Mouse (Mus musculus): ENCODE data around the gene Kng1. TPM values are rescaled to one million over a fixed set of nuclear protein-coding genes. Genes with fewer than 3 reads are reported as not detected.
"Not testable (repeated sequence)": the region's sequence is repeated elsewhere in the genome, so short reads cannot be mapped to it uniquely, and the experiment has no call there.

Kng1 gene
- total RNA-seq, 2 experiments from 2014 or later, result not detected

DNA sequence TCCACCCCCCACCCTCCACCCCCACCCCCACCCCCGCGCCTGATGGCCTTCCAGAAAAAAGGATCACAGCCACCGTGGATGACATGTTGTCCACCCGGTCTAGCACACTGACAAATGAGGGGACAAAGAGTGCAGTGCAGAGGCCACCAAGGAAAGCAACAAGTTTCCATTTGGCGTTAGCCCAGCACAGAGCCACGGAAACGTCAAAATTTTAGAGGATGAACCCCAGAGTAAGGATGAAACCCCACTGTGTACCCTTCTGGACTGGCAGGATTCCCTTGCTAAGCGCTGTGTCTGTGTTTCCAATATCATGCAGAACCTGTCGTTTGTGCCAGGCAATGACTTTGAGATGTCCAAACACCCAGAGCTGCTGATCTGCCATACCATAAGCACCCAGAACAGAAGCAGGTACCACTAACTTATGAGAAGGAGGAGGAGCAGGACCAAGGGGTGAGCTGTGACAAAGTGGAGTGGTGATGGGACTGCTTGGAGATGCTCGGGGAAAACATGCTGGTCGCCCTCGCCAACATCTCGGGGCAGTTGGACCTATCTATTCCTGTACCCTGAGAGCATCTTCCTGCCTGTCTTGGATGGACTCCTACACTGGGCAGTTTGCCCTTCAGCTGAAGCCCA lies 35.8 kb downstream of the Kng1 start:
- no peak for DNase-seq
- intact Hi-C loops (cut with DNase I), result loop anchor here (5.0 kb wide), 1 partner anchor 44 kb away; no protein-coding TSS in a partner anchor

DNA sequence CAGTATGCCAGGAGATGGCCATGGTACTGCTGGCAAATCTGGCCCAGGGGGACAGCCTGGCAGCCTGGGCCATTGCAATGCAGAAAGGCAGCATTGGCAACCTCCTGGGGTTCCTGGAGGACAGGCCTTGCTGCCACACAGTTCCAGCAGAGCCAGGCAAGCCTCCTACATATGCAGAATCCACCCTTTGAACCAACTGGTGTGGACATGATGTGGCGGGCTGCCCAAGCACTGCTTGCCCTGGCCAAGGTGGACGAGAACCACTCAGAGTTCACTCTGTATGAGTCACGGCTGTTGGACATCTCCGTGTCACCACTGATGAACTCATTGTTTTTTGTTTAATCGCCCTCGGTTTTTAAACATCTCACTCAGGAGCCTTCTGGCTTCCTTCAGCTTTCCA lies 36.5 kb downstream of the Kng1 start:
- DNase-seq, result no peak
- intact Hi-C loops (cut with DNase I), result loop anchor here (5.0 kb wide), 1 partner anchor 43 kb away; no protein-coding TSS in a partner anchor

DNA sequence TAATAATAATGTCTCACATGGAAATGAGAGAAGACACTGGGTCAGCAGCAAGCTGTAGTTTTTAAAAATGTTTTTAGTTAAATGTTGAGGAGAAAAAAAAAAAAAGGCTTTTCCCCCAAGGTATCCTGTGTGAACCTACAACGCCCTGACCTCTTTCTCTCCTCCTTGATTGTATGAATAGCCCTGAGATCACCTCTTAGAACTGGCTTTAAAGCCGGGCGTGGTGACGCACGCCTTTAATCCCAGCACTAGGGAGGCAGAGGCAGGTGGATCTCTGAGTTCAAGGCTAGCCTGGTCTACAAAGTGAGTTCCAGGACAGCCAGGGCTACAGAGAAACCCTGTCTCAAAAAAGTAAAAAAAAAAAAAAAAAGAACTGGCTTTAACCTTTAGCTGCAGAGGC lies 37.9 kb downstream of the Kng1 start:
- DNase-seq; intact Hi-C loops (cut with DNase I): not testable (repeated sequence)

GRCm38 (mm10) chr16:23096886-23097285 lies 39.2 kb downstream of the Kng1 start:
- intact Hi-C loops (cut with DNase I); DNase-seq: not testable (repeated sequence)

DNA sequence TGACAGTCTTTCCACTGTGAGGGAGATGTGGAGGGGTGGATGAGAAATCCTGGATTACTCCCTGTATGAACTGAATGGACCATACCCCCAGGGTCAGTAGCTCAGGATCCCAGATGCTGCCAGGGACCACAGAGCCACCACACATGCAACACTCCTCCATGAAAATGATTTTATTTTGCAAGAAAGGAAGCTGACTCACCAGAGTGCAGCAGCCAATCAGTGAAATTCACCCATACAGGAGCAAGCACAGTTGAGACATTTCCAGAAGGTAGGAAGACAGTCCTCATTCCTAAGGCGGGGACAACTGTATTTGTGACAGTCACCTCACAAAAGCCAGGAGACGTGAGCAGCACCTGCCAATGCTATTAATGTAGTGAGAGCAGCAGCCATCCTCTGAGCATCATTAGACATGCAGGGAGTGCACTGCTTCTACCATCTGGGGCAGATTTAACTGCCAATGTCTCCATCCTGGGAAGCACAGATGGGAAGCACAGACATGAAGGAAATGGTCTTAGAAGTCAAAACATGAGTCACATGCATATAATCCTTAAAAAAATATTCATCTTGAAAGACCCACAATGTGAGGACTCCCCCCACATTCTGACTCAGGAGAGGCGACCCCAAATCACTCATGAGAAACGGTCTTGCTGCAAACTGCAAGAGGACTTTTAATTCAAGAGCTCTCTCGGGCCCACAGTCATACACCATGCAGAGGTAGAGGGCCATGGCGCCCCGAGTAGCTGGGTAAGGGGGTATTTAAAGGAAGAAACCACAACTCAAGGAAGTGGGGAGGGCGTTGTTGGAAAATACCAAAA lies 39.8 kb downstream of the Kng1 start:
- intact Hi-C loops (cut with DNase I); DNase-seq: not testable (repeated sequence)

DNA sequence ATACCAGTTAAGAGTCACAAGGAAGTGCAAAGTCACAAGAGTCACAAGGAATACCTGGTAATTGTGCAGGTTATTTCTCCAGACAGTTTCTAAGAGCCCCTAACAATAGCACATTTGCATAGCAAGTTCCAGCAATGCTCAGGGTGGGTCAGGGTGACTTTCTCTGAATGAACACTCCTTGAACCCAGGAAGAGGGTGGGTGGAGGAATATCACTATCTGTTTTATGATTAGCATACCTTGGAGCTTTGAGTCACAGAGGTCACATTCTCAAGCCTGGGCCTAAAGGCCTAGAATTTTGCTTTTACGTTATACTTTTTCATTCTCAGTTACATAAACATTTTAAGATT lies 40.4 kb downstream of the Kng1 start:
- intact Hi-C loops (cut with DNase I); DNase-seq: not testable (repeated sequence)

- intact Hi-C loops (cut with DNase I), result no loop called here
- DNase-seq, result no peak
Measured at GRCm38 (mm10) chr16:23099632-23100031, 42.0 kb downstream of the Kng1 start.

- intact Hi-C loops (cut with DNase I), result no loop called here
- no peak for DNase-seq
Measured at GRCm38 (mm10) chr16:23100099-23100575, 42.5 kb downstream of the Kng1 start.

- intact Hi-C loops (cut with DNase I), result no loop called here
- no peak for DNase-seq
Measured at GRCm38 (mm10) chr16:23100613-23101012, 42.9 kb downstream of the Kng1 start.

DNA sequence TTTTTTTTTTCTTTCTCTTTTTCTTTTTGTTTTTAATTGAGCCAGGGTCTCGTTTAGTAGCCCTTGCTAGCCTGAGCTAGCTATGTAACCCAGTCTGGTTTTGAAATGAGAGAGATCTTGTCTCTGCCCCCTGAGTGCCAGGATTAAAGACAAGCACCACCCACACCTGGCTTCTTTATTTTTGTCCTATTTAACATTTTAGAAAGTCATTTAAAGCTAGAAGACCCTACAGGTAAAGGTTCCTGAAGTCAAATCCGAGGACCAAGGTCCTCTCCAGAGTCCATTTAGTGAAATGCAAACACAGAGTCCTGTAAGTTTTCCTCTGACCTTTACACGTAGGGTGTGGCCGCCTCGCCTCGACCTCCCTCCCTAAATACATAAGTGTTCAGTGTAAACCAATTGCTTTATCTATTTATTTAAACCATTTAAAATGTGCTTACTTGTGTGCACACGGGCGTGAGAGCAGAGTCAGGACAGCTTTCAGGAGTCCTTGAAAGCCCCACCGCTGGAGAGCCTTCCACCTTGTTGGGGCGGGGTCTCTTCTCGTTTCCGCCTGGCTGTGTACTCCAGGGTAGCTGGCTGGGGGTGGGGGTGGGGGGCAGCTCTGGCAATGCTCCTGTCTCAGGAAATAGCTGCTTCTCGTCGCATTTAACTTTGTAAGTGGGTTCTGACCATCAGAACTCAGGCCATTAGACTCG lies 44.8 kb downstream of the Kng1 start:
- DNase-seq, result no peak
- intact Hi-C loops (cut with DNase I), result no loop called here

DNA sequence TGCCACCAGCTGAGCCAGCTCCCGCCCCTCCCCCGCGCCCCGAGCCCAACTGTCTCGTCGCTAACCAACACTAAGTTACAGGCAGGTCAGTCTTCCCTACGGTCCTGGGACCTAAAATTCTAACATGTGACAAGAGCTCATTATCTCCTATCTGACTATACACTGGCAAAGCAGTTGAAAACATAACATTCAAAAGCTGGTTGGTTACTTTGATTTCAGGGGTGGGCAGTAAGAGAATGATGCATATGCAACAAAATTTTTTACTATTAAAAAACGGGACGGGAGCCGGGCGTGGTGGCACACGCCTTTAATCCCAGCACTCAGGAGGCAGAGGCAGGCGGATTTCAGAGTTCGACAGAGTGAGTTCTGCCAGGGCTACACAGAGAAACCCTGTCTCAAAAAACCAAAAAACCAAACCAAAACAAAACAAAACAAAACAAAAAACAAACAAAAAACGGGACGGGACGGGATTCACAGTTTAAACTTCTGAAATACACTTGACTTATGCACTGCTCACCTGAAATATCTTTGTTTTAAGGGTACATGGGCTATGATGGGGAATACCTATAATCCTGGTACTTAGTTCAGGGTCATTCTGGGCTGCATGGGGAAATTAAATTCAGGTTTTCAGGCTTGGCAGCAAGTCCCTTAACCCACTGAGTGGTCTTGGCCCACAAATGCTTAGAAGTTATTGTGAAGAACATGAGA lies 45.5 kb downstream of the Kng1 start:
- intact Hi-C loops (cut with DNase I), result no loop called here
- no peak for DNase-seq

- intact Hi-C loops (cut with DNase I), result no loop called here
- DNase-seq, result no peak
Measured at GRCm38 (mm10) chr16:23103841-23104240, 46.2 kb downstream of the Kng1 start.

DNA sequence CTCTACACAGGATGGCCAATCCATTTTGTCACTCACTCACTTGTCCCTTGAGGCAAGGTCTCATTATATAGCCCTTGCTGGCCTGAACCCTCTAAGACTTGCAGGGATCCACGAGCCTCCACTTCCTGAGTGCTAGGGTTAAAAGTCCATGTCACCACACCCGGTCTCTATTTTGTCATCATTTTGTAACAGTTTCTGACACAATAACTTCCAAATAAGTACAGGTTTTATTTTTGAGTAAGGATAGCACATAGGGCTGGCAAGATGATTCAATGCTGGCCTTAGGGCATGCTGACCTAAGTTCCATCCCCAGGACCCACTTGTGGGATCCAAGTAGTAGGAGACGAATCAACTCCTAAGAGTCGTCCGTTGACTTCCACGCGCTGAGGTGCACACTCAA lies 48.5 kb downstream of the Kng1 start:
- DNase-seq, result no peak
- intact Hi-C loops (cut with DNase I), result no loop called here

- DNase-seq, result peak; percentile 92
- intact Hi-C loops (cut with DNase I), result no loop called here
Measured at GRCm38 (mm10) chr16:23107231-23107942, 49.7 kb downstream of the Kng1 start, which contains the start of gene Eif4a2. Gene Eif4a2 (plus strand): TSS chr16:23107444.

- DNase-seq, result peak; percentile 86
- intact Hi-C loops (cut with DNase I), result no loop called here
Measured at GRCm38 (mm10) chr16:23107946-23108759, 50.5 kb downstream of the Kng1 start.

GRCm38 (mm10) chr16:23108943-23109342 lies 51.3 kb downstream of the Kng1 start:
- intact Hi-C loops (cut with DNase I), result no loop called here

GRCm38 (mm10) chr16:23109350-23110280 lies 52.0 kb downstream of the Kng1 start:
- no peak for DNase-seq
- intact Hi-C loops (cut with DNase I), result no loop called here

More at GRCm38 (mm10) chr16:23108943-23109342, 51.3 kb downstream of the Kng1 start:
- DNase-seq, result no peak

GRCm38 (mm10) chr16:23112348-23112747 lies 54.7 kb downstream of the Kng1 start:
- no peak for DNase-seq
- intact Hi-C loops (cut with DNase I), result no loop called here

Data from left cerebral cortex, postnatal 4 days (tissue).